Mouse (Mus musculus) thymus, adult 2 months (tissue): ENCODE data around the gene Cfhr1.

Experiments
- CTCF ChIP-seq: fragments of 200-500 bp; IDR thresholded peaks from 2 replicates; pipeline ENCODE4 v1.5.1; 2012; ENCODE audit warnings: mild to moderate bottlenecking, control low read depth, low read length, moderate library complexity, borderline replicate concordance; ENCODE audit not compliant: control insufficient read depth, poor library complexity, insufficient read depth; ENCODE audit errors: extremely low read depth
- POLR2A ChIP-seq: fragments of 200-500 bp; IDR thresholded peaks from 2 replicates; pipeline ENCODE4 v1.6.1; 2012; ENCODE audit warnings: mild to moderate bottlenecking, low read length, control low read depth, moderate library complexity; ENCODE audit not compliant: control insufficient read depth, poor library complexity, insufficient read depth; ENCODE audit errors: extremely low read depth

GRCm38 (mm10) chr1:139514556-139514955 is 45.5 kb downstream of the Cfhr1 start:
- TF ChIP-seq CTCF (no peak), POLR2A (no peak)
